Comparison of ENCODE assay signal across 15 mouse cellular contexts in the genomic region with DNA sequence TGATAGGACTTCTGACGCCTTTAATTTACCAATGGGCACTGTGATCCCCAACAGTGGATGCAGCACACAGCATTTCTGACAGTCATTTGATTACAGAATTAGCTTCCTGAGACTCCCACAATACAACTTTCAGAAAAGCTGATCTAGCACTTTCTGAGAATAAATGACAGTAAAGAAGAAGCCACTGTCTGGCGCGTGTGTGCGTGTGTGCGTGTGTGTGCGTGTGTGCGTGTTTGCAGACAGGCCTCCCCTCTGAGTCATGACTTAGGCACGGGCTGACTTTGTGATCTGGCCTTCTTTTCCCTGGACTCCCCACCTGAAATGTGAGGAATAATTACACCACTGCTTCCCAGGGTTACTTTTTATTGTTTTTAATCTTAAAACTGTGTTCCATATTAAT. TPM values are rescaled to one million over a fixed set of nuclear protein-coding genes. Genes with fewer than 3 reads are reported as not detected.
A peak's percentile ranks its signal among the peaks of the same experiment; 100 is the strongest.
DNase-seq lines count a peak whose midpoint lies in the region; ATAC-seq and TF ChIP-seq lines count a peak whose summit lies in the region.
"Had no signal": no experiment of that assay in that cellular context is flagged by ENCODE, and none has a peak within 500 bp of the region (broad histone marks: within the 10 kb centered on the region; RNA-seq: fewer than 3 reads in every experiment).

No protein-coding gene starts in this region.

- H3K27ac ChIP-seq in kidney, embryonic 15.5 days, result peak overlapping the region; percentile 82
- H3K27ac ChIP-seq in limb, embryonic 10.5 days, result peak overlapping the region; percentile 22; the same call in 1 of the 2 replicates
- H3K27ac ChIP-seq: hindbrain, embryonic 13.5 days had no signal

- H3K9me3 ChIP-seq in kidney, embryonic 15.5 days (replicated peaks), result no peaks in the 10 kb centered on the region
- no peaks in the 10 kb centered on the region for H3K9me3 ChIP-seq in G1E (replicated peaks)
- H3K9me3 ChIP-seq in limb, embryonic 10.5 days (replicated peaks), result no peaks in the 10 kb centered on the region
- H3K9me3 ChIP-seq: hindbrain, embryonic 13.5 days had no signal

- no peak overlapping the region for H3K9ac ChIP-seq in kidney, embryonic 15.5 days
- H3K9ac ChIP-seq: heart, embryonic 12.5 days; hindbrain, embryonic 13.5 days had no signal

- 0 out of 2 replicates have a peak overlapping the region, but pooled peaks have one; percentile 36 for H3K4me2 ChIP-seq in kidney, embryonic 15.5 days
- H3K4me2 ChIP-seq: heart, embryonic 12.5 days; hindbrain, embryonic 13.5 days had no signal

- H3K36me3 ChIP-seq in kidney, embryonic 15.5 days, result no peaks in the 10 kb centered on the region
- H3K36me3 ChIP-seq in G1E (replicated peaks), result peaks cover 32% of the 10 kb centered on the region
- no peaks in the 10 kb centered on the region for H3K36me3 ChIP-seq in limb, embryonic 10.5 days
- H3K36me3 ChIP-seq: hindbrain, embryonic 13.5 days had no signal

- DNase-seq in kidney, postnatal 4 days, result no peak
- peak; percentile 24 for DNase-seq in 3T3-L1 (ENCODE audit: low read depth, low spot score)
- DNase-seq in G1E (ENCODE audit: low spot score), result no peak
- no peak for DNase-seq in limb, embryonic 10.5 days (ENCODE audit: low spot score)
- DNase-seq in cerebellum, adult 11-12 months, result no peak
- no peak for DNase-seq in layer of hippocampus, postnatal 25 days (ENCODE audit: extremely low spot score in 1 of 2, low spot score in 1 of 2)
- no peak for DNase-seq in layer of hippocampus, postnatal 10 days (ENCODE audit: low spot score in 2 of 2)
- DNase-seq: cerebellum, adult 11 months; embryo, embryonic 11 days; kidney, adult 2 months; layer of hippocampus, postnatal 36 days had no signal

- TF ChIP-seq CTCF in G1E (IDR thresholded peaks at IDR 0.05; ENCODE audit: low read depth, low read length), result no peak

- peaks cover 60% of the 10 kb centered on the region for H3K4me1 ChIP-seq in kidney, embryonic 15.5 days
- peaks cover 69% of the 10 kb centered on the region for H3K4me1 ChIP-seq in G1E (ENCODE audit: insufficient read depth, low read depth, low read length)
- peaks cover 57% of the 10 kb centered on the region for H3K4me1 ChIP-seq in limb, embryonic 10.5 days

- ATAC-seq in kidney, embryonic 15.5 days (replicated peaks; ENCODE audit: low FRiP score), result no peak
- no peak for ATAC-seq in G1E (ENCODE audit: extremely low read depth, insufficient number of reproducible peaks, low FRiP score, poor library complexity, severe bottlenecking)
- ATAC-seq: forebrain, embryonic 14.5 days had no signal

- no peak overlapping the region for H3K4me3 ChIP-seq in kidney, embryonic 15.5 days (replicated peaks)
- peak overlapping the region; percentile 66; the same call in 1 of the 2 replicates for H3K4me3 ChIP-seq in G1E (ENCODE audit: low read depth, low read length)
- H3K4me3 ChIP-seq in limb, embryonic 10.5 days, result no peak overlapping the region
- H3K4me3 ChIP-seq: heart, embryonic 12.5 days; hindbrain, embryonic 13.5 days had no signal

- WGBS in kidney, embryonic 15.5 days, result 53% methylated on average over 8 of the region's 8 CpGs
- 94% methylated on average over 8 of the region's 8 CpGs for WGBS in limb, embryonic 10.5 days

- H3K27me3 ChIP-seq in kidney, embryonic 15.5 days, result no peaks in the 10 kb centered on the region
- no peaks in the 10 kb centered on the region for H3K27me3 ChIP-seq in G1E (ENCODE audit: insufficient read depth, low read length)
- H3K27me3 ChIP-seq in limb, embryonic 10.5 days (ENCODE audit: low read depth, poor library complexity, severe bottlenecking), result no peaks in the 10 kb centered on the region
- H3K27me3 ChIP-seq: heart, embryonic 12.5 days; hindbrain, embryonic 13.5 days had no signal

RNA-seq across cellular contexts. Expression of a gene that starts 8.6 kb away (rescaled TPM):
- polyA plus RNA-seq in kidney, embryonic 15.5 days (2015; fragmentation: Nextera tagmentation; extraction: Ambion mirVana), result 6.3 and 6.7 TPM in 2 replicates
- 59.8 and 104 TPM in 2 replicates for total RNA-seq in G1E (2014; fragmentation: Nextera tagmentation)
- 9.4 and 9.9 TPM in 2 replicates for total RNA-seq in G1E (2017)
- polyA plus RNA-seq in G1E (2012), result 49.8 and 52.2 TPM in 2 replicates
- polyA plus RNA-seq in limb, embryonic 10.5 days (2016; fragmentation: Nextera tagmentation; extraction: Ambion mirVana), result 3.9 and 5.3 TPM in 2 replicates
- 10 to 100 TPM; 34.2 to 36.9 TPM for total RNA-seq in layer of hippocampus, postnatal 25 days (2021)
- 10 to 100 TPM; 29.7 to 30.3 TPM for total RNA-seq in layer of hippocampus, postnatal 10 days (2021)
